Mouse (Mus musculus) CH12.LX (cell line): Measurements from ENCODE around the gene Acss2. TPM values are rescaled to one million over a fixed set of nuclear protein-coding genes. Genes with fewer than 3 reads are reported as not detected.

ENCODE experiments used
- DNase-seq: peaks from one replicate; pipeline ENCODE4 v3.0.0-alpha.2; 2013; ENCODE audit errors: extremely low read depth
- H3K27ac ChIP-seq: 2 replicates; pipeline ENCODE4 v1.5.1; 2012; ENCODE audit warnings: low read depth, mild to moderate bottlenecking, control low read depth, moderate library complexity; ENCODE audit not compliant: insufficient read depth
- H3K27me3 ChIP-seq: replicated peaks from 2 replicates; pipeline ENCODE3; 2012; ENCODE audit warnings: inconsistent platforms
- H3K36me3 ChIP-seq, 2 experiments: replicated peaks in 1 of 2; 2 replicates each; pipeline versions ENCODE3 to v1.6.1; 2012; ENCODE audit warnings: inconsistent platforms in 1 of 2, low read length in 1 of 2, mild to moderate bottlenecking in 1 of 2, mixed read lengths in 1 of 2, moderate library complexity in 1 of 2; ENCODE audit not compliant: control insufficient read depth in 1 of 2, insufficient read depth in 1 of 2
- H3K4me1 ChIP-seq, 2 experiments: 2 replicates each; pipeline ENCODE4 v1.6.1; 2012; ENCODE audit warnings: inconsistent platforms in 1 of 2, moderate library complexity in 1 of 2; ENCODE audit not compliant: insufficient read depth in 2 of 2, control insufficient read depth in 1 of 2
- H3K4me2 ChIP-seq: 2 replicates; pipeline ENCODE4 v1.6.1; 2012; ENCODE audit warnings: low read depth, mild to moderate bottlenecking, control low read depth; ENCODE audit not compliant: poor library complexity, insufficient read depth, severe bottlenecking
- H3K4me3 ChIP-seq, 3 experiments: fragments of 150-350 bp in 1 of 3; sonication (generic) in 1 of 3; replicated peaks in 1 of 3; 2 replicates each; pipeline versions ENCODE3 to v1.5.1; 2011 to 2012; ENCODE audit warnings: low read depth in 2 of 3, low read length in 2 of 3, mild to moderate bottlenecking in 2 of 3, moderate library complexity in 2 of 3, control low read depth in 1 of 3, improper control_type of control experiment in 1 of 3, inconsistent platforms in 1 of 3, mixed read lengths in 1 of 3; ENCODE audit not compliant: poor library complexity in 1 of 3
- H3K79me2 ChIP-seq: replicated peaks from 2 replicates; pipeline ENCODE4 v1.6.1; 2012; ENCODE audit warnings: mild to moderate bottlenecking, moderate library complexity; ENCODE audit not compliant: control insufficient read depth, poor library complexity, insufficient read depth, severe bottlenecking; ENCODE audit errors: extremely low read depth
- H3K9ac ChIP-seq: 2 replicates; pipeline ENCODE4 v1.6.1; 2012; ENCODE audit warnings: low read depth, mild to moderate bottlenecking, control low read depth, moderate library complexity; ENCODE audit not compliant: insufficient read depth
- H3K9me3 ChIP-seq: replicated peaks from 2 replicates; pipeline ENCODE3; 2012; ENCODE audit warnings: low read length, inconsistent platforms, mixed read lengths
- CHD1 ChIP-seq: IDR thresholded peaks from 2 replicates; pipeline ENCODE4 v1.6.1; 2012; ENCODE audit warnings: low read depth, low read length, improper control_type of control experiment, inconsistent platforms
- CHD2 ChIP-seq: IDR thresholded peaks from 2 replicates; pipeline ENCODE4 v1.6.1; 2011; ENCODE audit warnings: low read length, improper control_type of control experiment
- CTCF ChIP-seq, 2 experiments: IDR thresholded peaks in 1 of 2; conservative IDR thresholded peaks in 1 of 2; 2 replicates each; pipeline ENCODE4 v1.5.1; 2011 to 2012; ENCODE audit warnings: low read depth in 2 of 2, low read length in 2 of 2, improper control_type of control experiment in 1 of 2, inconsistent platforms in 1 of 2, mild to moderate bottlenecking in 1 of 2, moderate library complexity in 1 of 2
- E2F4 ChIP-seq: IDR thresholded peaks from 2 replicates; pipeline ENCODE4 v1.6.1; 2011; ENCODE audit warnings: low read depth, low read length, improper control_type of control experiment; ENCODE audit not compliant: insufficient replicate concordance
- ELF1 ChIP-seq: IDR thresholded peaks from 2 replicates; pipeline ENCODE4 v1.6.1; 2014; ENCODE audit warnings: low read depth, mild to moderate bottlenecking, inconsistent platforms, low read length, improper control_type of control experiment
- EP300 ChIP-seq: IDR thresholded peaks from 2 replicates; pipeline ENCODE4 v1.6.1; 2011; ENCODE audit warnings: low read length, improper control_type of control experiment
- ETS1 ChIP-seq: conservative IDR thresholded peaks from 2 replicates; pipeline ENCODE4 v1.6.1; 2012; ENCODE audit warnings: low read depth, mild to moderate bottlenecking, inconsistent platforms, low read length, improper control_type of control experiment, moderate library complexity
- HCFC1 ChIP-seq: IDR thresholded peaks from 2 replicates; pipeline ENCODE4 v1.6.1; 2012; ENCODE audit warnings: low read depth, mild to moderate bottlenecking, inconsistent platforms, low read length, improper control_type of control experiment
- MAFK ChIP-seq: IDR thresholded peaks from 2 replicates; pipeline ENCODE4 v1.6.1; 2011; ENCODE audit warnings: low read length, improper control_type of control experiment; ENCODE audit not compliant: insufficient replicate concordance
- MEF2A ChIP-seq: IDR thresholded peaks from 2 replicates; pipeline ENCODE4 v1.6.1; 2014; ENCODE audit warnings: low read depth, mild to moderate bottlenecking, inconsistent platforms, low read length, improper control_type of control experiment, borderline replicate concordance
- NRF1 ChIP-seq: IDR thresholded peaks from 2 replicates; pipeline ENCODE4 v1.6.1; 2014; ENCODE audit warnings: low read depth, mild to moderate bottlenecking, inconsistent platforms, low read length, improper control_type of control experiment, moderate library complexity
- PAX5 ChIP-seq: IDR thresholded peaks from 2 replicates; pipeline ENCODE4 v1.6.1; 2012; ENCODE audit warnings: low read length, inconsistent platforms, mixed read lengths
- POLR2A ChIP-seq: IDR thresholded peaks from 2 replicates; pipeline ENCODE4 v1.6.1; 2011; ENCODE audit warnings: low read depth, mild to moderate bottlenecking, improper control_type of control experiment, low read length
- RAD21 ChIP-seq: IDR thresholded peaks from 2 replicates; pipeline ENCODE4 v1.6.1; 2011; ENCODE audit warnings: low read depth, mild to moderate bottlenecking, low read length, improper control_type of control experiment, moderate library complexity
- RCOR1 ChIP-seq: conservative IDR thresholded peaks from 2 replicates; pipeline ENCODE4 v1.6.1; 2012; ENCODE audit warnings: low read depth, mild to moderate bottlenecking, inconsistent platforms, low read length, improper control_type of control experiment
- SIN3A ChIP-seq: IDR thresholded peaks from 2 replicates; pipeline ENCODE4 v1.6.1; 2012; ENCODE audit warnings: low read length, improper control_type of control experiment, inconsistent platforms
- SMC3 ChIP-seq: IDR thresholded peaks from 2 replicates; pipeline ENCODE4 v1.6.1; 2011; ENCODE audit warnings: low read depth, low read length, improper control_type of control experiment
- UBTF ChIP-seq: IDR thresholded peaks from 2 replicates; pipeline ENCODE4 v1.6.1; 2012; ENCODE audit warnings: low read depth, mild to moderate bottlenecking, inconsistent platforms, low read length, improper control_type of control experiment, moderate library complexity
- ZC3H11A ChIP-seq: IDR thresholded peaks from 2 replicates; pipeline ENCODE4 v1.6.1; 2012; ENCODE audit warnings: low read depth, mild to moderate bottlenecking, inconsistent platforms, low read length, improper control_type of control experiment
- ZKSCAN1 ChIP-seq: IDR thresholded peaks from 2 replicates; pipeline ENCODE4 v1.6.1; 2012; ENCODE audit warnings: low read depth, inconsistent platforms, low read length, improper control_type of control experiment, borderline replicate concordance
- dilution Hi-C: fragments of 300-500 bp; cut with MboI; formaldehyde crosslinking; loops from 2 replicates; pipeline ENCODE4 v1.14.3; 2020; ENCODE audit warnings: low sequenced_read_pairs; ENCODE audit not compliant: extremely low pct_unique_long_range_greater_than_20kb, extremely low pct_ligation_motif_present
- in situ Hi-C: fragments of 300-500 bp; cut with MboI; formaldehyde crosslinking; loops from 3 replicates; pipeline ENCODE4 v1.14.3; 2019; ENCODE audit warnings: low sequenced_read_pairs, low pct_ligation_motif_present, low pct_unique_long_range_greater_than_20kb, mixed read lengths
- polyA plus RNA-seq: library from polyadenylated mRNA; unstranded; fragments of >175 nt; gene quantifications from 2 replicates; pipeline ENCODE4 v1.2.1, GENCODE M21; 2012; ENCODE audit warnings: low read depth; ENCODE audit not compliant: insufficient read length
- total RNA-seq, 2 experiments: library from RNA; depleted of rRNA; stranded (reverse); fragments of 300-350 nt in 1 of 2; fragments of >200 nt in 1 of 2; gene quantifications; 2 replicates each; pipeline ENCODE4 v1.2.3; 2012 to 2014

The Acss2 gene
- total and polyA plus RNA-seq, 3 experiments = 3.4 to 11.0 (median 10.0) TPM

DNA sequence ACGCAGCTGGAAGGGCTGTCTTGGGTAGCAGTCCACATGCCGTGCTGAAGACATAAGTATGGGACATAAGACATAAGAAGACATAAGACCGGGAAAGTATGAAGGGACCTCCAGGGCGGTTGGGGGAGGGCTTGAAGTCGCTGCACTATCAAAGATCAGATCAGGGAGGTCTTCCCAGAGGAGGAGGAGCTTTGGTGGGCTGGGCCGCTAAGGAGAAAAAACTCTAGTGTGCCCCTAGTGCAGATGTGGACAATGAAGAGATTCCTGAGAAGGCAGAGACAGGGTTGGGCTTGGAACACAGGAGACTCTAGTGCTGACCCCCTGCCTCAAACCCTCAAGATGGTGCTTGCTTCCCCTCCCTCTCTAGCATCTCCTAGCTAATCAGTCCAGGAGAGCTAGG, 99.2 kb downstream of the Acss2 start:
- Histone ChIP-seq H3K36me3 (no peaks in the 10 kb centered on the region), H3K27ac (no peak overlapping the region), H3K27me3 (peaks cover 78% of the 10 kb centered on the region), H3K4me2 (no peak overlapping the region), H3K4me3 (no peak overlapping the region), H3K79me2 (no peaks in the 10 kb centered on the region), H3K4me1 (peaks cover 12 to 14% of the 10 kb centered on the region in 2 experiments), H3K9ac (no peak overlapping the region), H3K9me3 (no peaks in the 10 kb centered on the region)
- TF ChIP-seq UBTF (no peak), ETS1 (no peak), ELF1 (no peak), RCOR1 (no peak)
- in situ Hi-C loops = loop anchor here (5.0 kb wide), 1 partner anchor 100 kb away; the partner anchor contains the start of genes Acss2 and Ggt7
- dilution Hi-C loops = no loop called here
- DNase-seq = no peak

DNA sequence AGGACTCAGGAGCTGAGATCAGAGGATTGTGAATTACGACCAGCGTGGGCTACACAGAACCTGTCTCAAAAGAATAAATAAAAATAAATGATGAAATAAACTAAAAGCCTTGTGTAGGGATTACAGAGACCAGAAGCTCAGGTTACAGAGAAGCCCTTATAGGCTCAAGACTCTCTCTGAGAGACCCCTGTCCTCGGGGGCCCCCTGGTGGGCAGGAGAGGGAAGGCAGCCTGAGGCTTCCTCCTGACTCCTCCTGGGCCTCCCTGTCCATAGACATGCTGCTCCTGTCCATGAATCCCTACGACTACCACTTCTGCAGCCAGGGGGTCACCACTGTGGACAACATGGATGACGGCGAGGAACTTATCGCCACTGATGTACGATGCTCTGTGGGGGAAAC, 102.1 kb downstream of the Acss2 start:
- Histone ChIP-seq H3K36me3 (no peaks in the 10 kb centered on the region), H3K4me1 (peaks cover 2 to 5% of the 10 kb centered on the region in 2 experiments; a peak in 2 of 4 replicates), H3K27me3 (peaks cover 58% of the 10 kb centered on the region), H3K4me3 (no peak overlapping the region), H3K4me2 (0 out of 2 replicates have a peak overlapping the region, but pooled peaks have one; percentile 11)
- in situ Hi-C loops = loop anchor here (5.0 kb wide), 2 partner anchors 33 to 103 kb away; partner anchors contain the start of genes Acss2 and Ggt7
- dilution Hi-C loops = no loop called here
- peak; percentile 86 for TF ChIP-seq RAD21
- TF ChIP-seq SMC3 = peak; percentile 90
- TF ChIP-seq NRF1 = no peak
- TF ChIP-seq ZKSCAN1 = no peak
- TF ChIP-seq PAX5 = no peak
- TF ChIP-seq CTCF (conservative IDR thresholded peaks at IDR 0.05 in 1 of 2, IDR thresholded peaks at IDR 0.05 in 1 of 2; ENCODE audit: low read depth in 2 of 2, low read length in 2 of 2) = peak; percentile 62 to 93
- TF ChIP-seq ZC3H11A = peak; percentile 46
- TF ChIP-seq, all 38 proteins: peak for 4
- Histone ChIP-seq H3K9ac (no peak overlapping the region), H3K27ac (no peak overlapping the region), H3K9me3 (no peaks in the 10 kb centered on the region), H3K79me2 (no peaks in the 10 kb centered on the region)
- DNase-seq = peak; percentile 68

DNA sequence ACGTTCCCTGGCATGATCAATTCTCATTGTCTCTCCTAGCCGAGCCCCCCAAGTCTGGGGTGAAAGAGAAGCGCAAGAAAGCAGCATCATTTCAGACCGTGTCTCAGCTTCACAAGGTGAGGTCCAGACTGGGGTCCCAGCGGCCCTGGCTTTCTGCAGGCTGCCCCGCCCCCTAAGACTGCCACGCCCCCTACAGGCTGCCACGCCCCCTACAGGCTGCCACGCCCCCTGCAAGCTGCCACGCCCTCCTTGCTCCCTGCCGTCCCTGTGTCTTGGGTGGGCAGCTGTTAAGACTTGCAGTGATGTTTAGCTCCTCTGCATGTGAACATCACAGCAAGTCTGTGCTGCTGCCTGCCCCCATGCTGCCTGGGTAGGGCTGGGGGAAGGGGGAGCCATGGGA, 104.9 kb downstream of the Acss2 start:
- TF ChIP-seq ETS1 = no peak
- TF ChIP-seq CHD1 = no peak
- TF ChIP-seq EP300 = no peak
- no peak for TF ChIP-seq E2F4
- no peak for TF ChIP-seq CTCF (conservative IDR thresholded peaks at IDR 0.05 in 1 of 2, IDR thresholded peaks at IDR 0.05 in 1 of 2; ENCODE audit: low read depth in 2 of 2, low read length in 2 of 2)
- TF ChIP-seq SIN3A = no peak
- TF ChIP-seq SMC3 = no peak
- TF ChIP-seq HCFC1 = no peak
- no peak for TF ChIP-seq MEF2A
- TF ChIP-seq POLR2A = no peak
- no peak for TF ChIP-seq CHD2
- no peak for TF ChIP-seq UBTF
- no peak for TF ChIP-seq MAFK
- in situ Hi-C loops (loop anchor here (5.0 kb wide), 1 partner anchor 35 kb away; no protein-coding TSS in a partner anchor), dilution Hi-C loops (no loop called here)
- no peak for DNase-seq
- H3K4me3 ChIP-seq = no peak overlapping the region
- peaks cover 2 to 5% of the 10 kb centered on the region in 2 experiments; a peak in 2 of 4 replicates for H3K4me1 ChIP-seq
- H3K36me3 ChIP-seq = no peaks in the 10 kb centered on the region
- peaks cover 31% of the 10 kb centered on the region for H3K27me3 ChIP-seq
- no peak overlapping the region for H3K4me2 ChIP-seq
- no peak overlapping the region for H3K27ac ChIP-seq
- H3K79me2 ChIP-seq = no peaks in the 10 kb centered on the region
- H3K9me3 ChIP-seq = no peaks in the 10 kb centered on the region
- H3K9ac ChIP-seq = no peak overlapping the region
